Mouse (Mus musculus) neural tube, embryonic 12.5 days (tissue): ENCODE results near the gene Olfr318. TPM values are rescaled to one million over a fixed set of nuclear protein-coding genes. Genes with fewer than 3 reads are reported as not detected.

Experiments used
- ATAC-seq: fragments of 200-750 bp; cut with Nextera tagmentation; 2 replicates; pipeline ENCODE4 v1.8.0; 2017; ENCODE audit warnings: low read depth, mild to moderate bottlenecking, moderate TSS enrichment, moderate library complexity; ENCODE audit not compliant: low FRiP score
- H3K27ac ChIP-seq: fragments of 300-500 bp; sonication (generic); 2 replicates; pipeline ENCODE4 v1.5.1; 2016
- H3K27me3 ChIP-seq: fragments of 300-500 bp; sonication (generic); replicated peaks from 2 replicates; pipeline ENCODE4 v1.6.1; 2016; ENCODE audit warnings: mild to moderate bottlenecking
- H3K36me3 ChIP-seq: fragments of 300-500 bp; sonication (generic); 2 replicates; pipeline ENCODE4 v1.6.1; 2016; ENCODE audit warnings: mild to moderate bottlenecking
- H3K4me1 ChIP-seq: fragments of 300-500 bp; sonication (generic); 2 replicates; pipeline ENCODE4 v1.6.1; 2016
- H3K4me2 ChIP-seq: fragments of 300-500 bp; sonication (generic); replicated peaks from 2 replicates; pipeline ENCODE4 v1.6.1; 2016; ENCODE audit warnings: mild to moderate bottlenecking
- H3K4me3 ChIP-seq: fragments of 300-500 bp; sonication (generic); 2 replicates; pipeline ENCODE4 v1.5.1; 2016
- H3K9ac ChIP-seq: fragments of 300-500 bp; sonication (generic); 2 replicates; pipeline ENCODE4 v1.6.1; 2016; ENCODE audit warnings: mild to moderate bottlenecking
- H3K9me3 ChIP-seq: fragments of 300-500 bp; sonication (generic); 2 replicates; pipeline ENCODE4 v1.6.1; 2016; ENCODE audit warnings: mild to moderate bottlenecking
- polyA plus RNA-seq: library from polyadenylated mRNA; unstranded; fragments of >200 nt; fragmentation: Nextera tagmentation; extraction: Ambion mirVana; gene quantifications from 2 replicates; pipeline ENCODE4 v1.2.1, GENCODE M21; 2016

Olfr318 gene
- polyA plus RNA-seq, 1 experiment from 2014 or later: not detected

GRCm38 (mm10) chr11:58669252-58669651, 54.6 kb downstream of the Olfr318 start:
- Histone ChIP-seq H3K36me3 (no peaks in the 10 kb centered on the region), H3K27ac (no peak overlapping the region), H3K9ac (no peak overlapping the region), H3K4me1 (no peaks in the 10 kb centered on the region), H3K9me3 (no peaks in the 10 kb centered on the region), H3K4me3 (no peak overlapping the region), H3K4me2 (no peak overlapping the region), H3K27me3 (no peaks in the 10 kb centered on the region)
- ATAC-seq: no peak

Other genes with a start within 250 kb of the Olfr318 start
- gene Olfr332, start 231.5 kb downstream of the Olfr318 start, polyA plus RNA-seq: not detected in 2 replicates
- gene Olfr331, start 221.4 kb downstream of the Olfr318 start, polyA plus RNA-seq: not detected in 2 replicates
- not detected in 2 replicates for gene Olfr330, start 189.2 kb downstream of the Olfr318 start, polyA plus RNA-seq
- gene Olfr329-ps, start 177.6 kb downstream of the Olfr318 start, polyA plus RNA-seq: not detected in 2 replicates
- gene Olfr328, start 168.4 kb downstream of the Olfr318 start, polyA plus RNA-seq: 0.09 TPM in 1 of 2 replicates, not detected in the other
- not detected in 2 replicates for gene Olfr224, start 153.5 kb downstream of the Olfr318 start, polyA plus RNA-seq
- not detected in 2 replicates for gene Olfr325, start 146.3 kb downstream of the Olfr318 start, polyA plus RNA-seq
- gene Olfr324, start 128.9 kb downstream of the Olfr318 start, polyA plus RNA-seq: not detected in 2 replicates
- not detected in 2 replicates for gene 2210407C18Rik, start 107.9 kb downstream of the Olfr318 start, polyA plus RNA-seq
- gene Olfr323, start 93.5 kb downstream of the Olfr318 start, polyA plus RNA-seq: not detected in 2 replicates
- 0.41 and 0.44 TPM in 2 replicates for gene Trim58, start 83.5 kb downstream of the Olfr318 start, polyA plus RNA-seq
- gene Olfr322, start 65.2 kb downstream of the Olfr318 start, polyA plus RNA-seq: not detected in 2 replicates
- gene Olfr320, start 42.9 kb downstream of the Olfr318 start, polyA plus RNA-seq: not detected in 2 replicates
- gene Olfr319, start 24.9 kb downstream of the Olfr318 start, polyA plus RNA-seq: not detected in 2 replicates
- 0.06 and 0.16 TPM in 2 replicates for gene Olfr317, start 15.2 kb upstream of the Olfr318 start, polyA plus RNA-seq
- not detected in 2 replicates for gene Olfr316, start 28.7 kb upstream of the Olfr318 start, polyA plus RNA-seq
- gene Olfr315, start 49.2 kb upstream of the Olfr318 start, polyA plus RNA-seq: not detected in 2 replicates
- gene Olfr314, start 58.9 kb upstream of the Olfr318 start, polyA plus RNA-seq: not detected in 2 replicates
- 5.2 and 7.4 TPM in 2 replicates for gene Fam183b, start 77.9 kb upstream of the Olfr318 start, polyA plus RNA-seq
- gene Olfr313, start 91.0 kb upstream of the Olfr318 start, polyA plus RNA-seq: not detected in 2 replicates
- gene Olfr312, start 105.2 kb upstream of the Olfr318 start, polyA plus RNA-seq: not detected in 2 replicates
- gene Olfr311, start 115.2 kb upstream of the Olfr318 start, polyA plus RNA-seq: not detected in 2 replicates
- 16.8 and 18.2 TPM in 2 replicates for gene Gm12258, start 123.1 kb upstream of the Olfr318 start, polyA plus RNA-seq
- 10.7 and 10.8 TPM in 2 replicates for gene 2810021J22Rik, start 143.2 kb upstream of the Olfr318 start, polyA plus RNA-seq
- 4.3 and 7.0 TPM in 2 replicates for gene Zfp39, start 180.2 kb upstream of the Olfr318 start, polyA plus RNA-seq
- not detected in 2 replicates for gene Btnl10, start 193.9 kb upstream of the Olfr318 start, polyA plus RNA-seq
- 594 and 608 TPM in 2 replicates for gene Rnf187, start 214.9 kb upstream of the Olfr318 start, polyA plus RNA-seq
- 167 and 246 TPM in 2 replicates for gene Hist3h2ba, start 224.9 kb upstream of the Olfr318 start, polyA plus RNA-seq
- gene Hist3h2a, start 230.7 kb upstream of the Olfr318 start, polyA plus RNA-seq: 91.6 and 103 TPM in 2 replicates
- 0.84 and 1.0 TPM in 2 replicates for gene Trim17, start 230.7 kb upstream of the Olfr318 start, polyA plus RNA-seq